In the genomic region with DNA sequence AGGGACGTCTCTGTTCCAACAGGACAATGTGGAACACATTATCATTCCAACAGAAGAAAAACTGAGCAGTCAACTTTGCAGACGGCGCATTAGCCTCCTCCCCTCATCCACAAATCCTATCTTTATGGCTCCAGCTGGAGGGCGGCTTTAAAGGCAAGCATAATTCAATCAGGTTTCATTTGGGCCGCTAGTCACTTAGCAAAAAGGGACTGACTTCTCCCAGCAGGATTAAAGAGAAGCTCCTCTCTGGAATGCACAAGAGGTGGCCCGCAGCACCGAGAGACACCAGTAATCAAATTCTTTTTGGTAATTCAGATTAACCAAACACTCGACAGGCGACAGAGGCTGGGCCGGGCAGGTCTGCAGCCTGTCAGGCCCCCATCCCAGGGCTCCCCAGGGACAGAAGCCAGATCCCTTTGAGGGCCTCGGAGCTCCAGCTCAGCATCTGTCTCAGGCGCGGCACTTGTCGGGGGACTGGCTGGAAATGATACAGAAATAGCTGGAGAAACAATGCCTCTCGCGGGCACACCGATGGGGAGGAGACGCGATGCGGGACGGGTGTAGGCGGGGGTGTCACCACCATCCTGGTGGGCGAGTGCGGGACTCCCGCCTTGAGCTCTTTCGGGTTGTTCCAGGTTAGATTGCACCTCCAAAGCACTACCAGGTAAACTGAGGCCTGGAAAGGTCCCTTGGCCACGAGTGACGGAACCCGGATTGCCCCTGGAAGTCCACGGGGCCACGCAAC, we compare ENCODE assay signal across 8 mouse cellular contexts. TPM values are rescaled to one million over a fixed set of nuclear protein-coding genes. Genes with fewer than 3 reads are reported as not detected.
DNase-seq lines count a peak whose midpoint lies in the region; ATAC-seq lines count a peak whose summit lies in the region.

No protein-coding gene starts in this region.

- H3K9ac ChIP-seq in lung, embryonic 16.5 days (ENCODE audit: low read length): peak overlapping the region; percentile 61

- H3K9me3 ChIP-seq in lung, embryonic 16.5 days (ENCODE audit: control insufficient read depth, low read length): no peaks in the 10 kb centered on the region

- no peak overlapping the region for H3K27ac ChIP-seq in lung, embryonic 16.5 days (ENCODE audit: low read length)

- WGBS in lung, embryonic 16.5 days: 4% methylated on average over 31 of the region's 31 CpGs

- H3K4me1 ChIP-seq in lung, embryonic 16.5 days (replicated peaks; ENCODE audit: control insufficient read depth, insufficient read depth, low read length): peaks cover 21% of the 10 kb centered on the region

- H3K4me2 ChIP-seq in lung, embryonic 16.5 days (ENCODE audit: low read depth, low read length): peak overlapping the region; percentile 97

- intact Hi-C loops in heart, postnatal 36 days (cut with DNase I): no loop called here

- peak overlapping the region; percentile 59 for H3K4me3 ChIP-seq in lung, embryonic 16.5 days (ENCODE audit: low read length)

- DNase-seq in 3T3-L1 (ENCODE audit: low read depth, low spot score) (peak; percentile 78), ZHBTc4 (ENCODE audit: low read depth, low spot score) (peak; percentile 58)
- peak; percentile 46 for DNase-seq in forelimb bud, embryonic 11.5 days (ENCODE audit: low read depth, low spot score)
- peak; percentile 30 to 46 for DNase-seq in heart, postnatal 36 days
- peak; percentile 35 for DNase-seq in layer of hippocampus, adult 9-11 months
- peak; percentile 60 to 75 for DNase-seq in right cerebral cortex, adult 2 months (ENCODE audit: low spot score in 2 of 2)

- ATAC-seq in lung, embryonic 16.5 days (ENCODE audit: low read depth): peak; percentile 8; the same call in 1 of the 2 replicates
- ATAC-seq in inflammation-experienced regulatory T-cells, adult 6 months: no peak

- H3K36me3 ChIP-seq in lung, embryonic 16.5 days (ENCODE audit: control insufficient read depth, insufficient read depth, low read length): no peaks in the 10 kb centered on the region

- H3K27me3 ChIP-seq in lung, embryonic 16.5 days (ENCODE audit: control insufficient read depth, insufficient read depth, low read depth, low read length): no peaks in the 10 kb centered on the region

RNA-seq across cellular contexts. Expression of gene Radil, which starts 0.8 kb away (rescaled TPM):
- 1 to 10 TPM; 1.3 to 1.7 TPM for total RNA-seq in heart, postnatal 36 days (2021)
- 3.8 and 4.1 TPM in 2 replicates for polyA plus RNA-seq in lung, embryonic 16.5 days (2015; fragmentation: Nextera tagmentation; extraction: Ambion mirVana)
- not detected for polyA plus RNA-seq in inflammation-experienced regulatory T-cells, adult 6 months (2017; shearing (Covaris generic))

RNA-seq across cellular contexts. Expression of gene Papolb, which starts 20.3 kb away (rescaled TPM):
- total RNA-seq in heart, postnatal 36 days (2021): under 1 TPM in 1 of 2 experiments, not detected in 1; 0.14 TPM
- polyA plus RNA-seq in lung, embryonic 16.5 days (2015; fragmentation: Nextera tagmentation; extraction: Ambion mirVana): 0.05 and 0.18 TPM in 2 replicates
- polyA plus RNA-seq in inflammation-experienced regulatory T-cells, adult 6 months (2017; shearing (Covaris generic)): not detected

RNA-seq across cellular contexts. Expression of gene Mmd2, which starts 58.5 kb away (rescaled TPM):
- total RNA-seq in heart, postnatal 36 days (2021): under 1 TPM in 1 of 2 experiments, not detected in 1; 0.28 TPM
- polyA plus RNA-seq in lung, embryonic 16.5 days (2015; fragmentation: Nextera tagmentation; extraction: Ambion mirVana): 0.55 and 0.93 TPM in 2 replicates
- polyA plus RNA-seq in inflammation-experienced regulatory T-cells, adult 6 months (2017; shearing (Covaris generic)): not detected
